In the genomic region with DNA sequence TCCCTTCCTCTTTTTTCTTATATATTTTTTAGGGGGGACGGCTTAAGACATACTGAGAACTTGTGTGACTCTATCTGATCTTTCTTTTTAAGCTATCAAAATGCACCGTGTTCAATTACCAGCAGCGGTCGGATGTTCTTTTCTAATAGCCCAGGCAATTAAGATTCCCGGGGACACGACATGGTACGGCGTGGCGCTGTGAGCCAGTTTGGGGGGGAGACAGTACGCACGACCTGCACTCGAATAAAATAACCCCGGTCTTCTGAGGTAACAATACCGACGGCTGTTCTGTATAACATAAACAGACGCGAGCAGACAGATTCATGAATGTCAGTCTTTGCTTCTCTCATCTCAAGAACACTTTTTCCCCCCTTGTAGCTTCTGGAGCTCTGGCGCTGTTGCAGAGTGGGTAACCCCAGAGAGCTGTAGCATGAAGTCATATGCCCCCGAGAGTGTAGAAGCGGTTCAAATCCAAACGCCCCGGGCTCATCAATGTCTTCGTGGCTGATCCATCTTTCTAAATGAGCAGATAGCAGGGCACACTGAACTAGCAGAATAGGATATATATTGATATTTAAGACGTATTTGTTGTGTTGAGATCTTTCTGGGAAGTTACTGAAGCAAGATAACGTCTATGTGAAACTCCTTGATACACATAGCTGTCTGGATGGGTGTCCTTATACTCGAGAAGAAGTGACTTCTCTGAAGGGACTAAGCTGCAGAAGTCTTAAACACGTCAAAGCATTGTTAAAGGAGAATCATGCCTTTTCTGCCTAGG, we compare ENCODE assay signal across 8 mouse cellular contexts. TPM values are rescaled to one million over a fixed set of nuclear protein-coding genes. Genes with fewer than 3 reads are reported as not detected.
A peak's percentile ranks its signal among the peaks of the same experiment; 100 is the strongest.
DNase-seq lines count a peak whose midpoint lies in the region; ATAC-seq and TF ChIP-seq lines count a peak whose summit lies in the region.

No protein-coding gene starts in this region.

- ATAC-seq in lung, embryonic 14.5 days (ENCODE audit: insufficient read depth) = no peak
- ATAC-seq in limb, embryonic 11.5 days (ENCODE audit: insufficient number of reproducible peaks, low FRiP score, low TSS enrichment, low read depth) = 0 out of 2 replicates have a peak, but pooled peaks have one; percentile 1
- ATAC-seq in erythroblast, adult 5-6 weeks (replicated peaks; ENCODE audit: low FRiP score, poor library complexity, severe bottlenecking) = no peak
- ATAC-seq in CD4-positive, CD25-positive, alpha-beta regulatory T cell, adult 4 months = no peak

- peak overlapping the region; percentile 51 for H3K4me3 ChIP-seq in lung, embryonic 14.5 days (ENCODE audit: low read depth, low read length)
- H3K4me3 ChIP-seq in forebrain, embryonic 10.5 days = peak overlapping the region; percentile 85
- peak overlapping the region; percentile 45 for H3K4me3 ChIP-seq in limb, embryonic 11.5 days (ENCODE audit: low read depth, low read length)

- H3K36me3 ChIP-seq in lung, embryonic 14.5 days (ENCODE audit: insufficient read depth) = no peaks in the 10 kb centered on the region
- H3K36me3 ChIP-seq in forebrain, embryonic 10.5 days (replicated peaks) = no peaks in the 10 kb centered on the region
- H3K36me3 ChIP-seq in limb, embryonic 11.5 days (ENCODE audit: control insufficient read depth, insufficient read depth, low read length) = no peaks in the 10 kb centered on the region

- TF ChIP-seq CTCF in lung, embryonic 14.5 days (IDR thresholded peaks at IDR 0.05; ENCODE audit: low read depth) = no peak

- DNase-seq in lung, embryonic 14.5 days = peak; percentile 21
- no peak for DNase-seq in lung, postnatal 10 days
- DNase-seq in forebrain, embryonic 10.5 days (ENCODE audit: extremely low spot score, low spot score) = no peak
- peak; percentile 34 for DNase-seq in limb, embryonic 11.5 days (ENCODE audit: low spot score)
- DNase-seq in right cerebral cortex, postnatal 25 days = peak; percentile 14
- no peak for DNase-seq in layer of hippocampus, adult 9-10 months (ENCODE audit: low spot score)

- H3K9me3 ChIP-seq in lung, embryonic 14.5 days (ENCODE audit: low read depth, low read length) = no peaks in the 10 kb centered on the region
- H3K9me3 ChIP-seq in forebrain, embryonic 10.5 days = no peaks in the 10 kb centered on the region
- H3K9me3 ChIP-seq in limb, embryonic 11.5 days (ENCODE audit: control insufficient read depth, low read length) = no peaks in the 10 kb centered on the region

- peaks cover 11% of the 10 kb centered on the region for H3K27me3 ChIP-seq in lung, embryonic 14.5 days (ENCODE audit: insufficient read depth, low read length)
- H3K27me3 ChIP-seq in forebrain, embryonic 10.5 days (ENCODE audit: poor library complexity, severe bottlenecking) = peaks cover 44% of the 10 kb centered on the region
- no peaks in the 10 kb centered on the region for H3K27me3 ChIP-seq in limb, embryonic 11.5 days (ENCODE audit: control insufficient read depth, insufficient read depth, low read length)

- H3K4me1 ChIP-seq in lung, embryonic 14.5 days (ENCODE audit: insufficient read depth) = no peaks in the 10 kb centered on the region
- peaks cover 41% of the 10 kb centered on the region for H3K4me1 ChIP-seq in forebrain, embryonic 10.5 days
- H3K4me1 ChIP-seq in limb, embryonic 11.5 days (ENCODE audit: control insufficient read depth, insufficient read depth, low read length) = no peaks in the 10 kb centered on the region; the same call in 1 of the 2 replicates

- H3K4me2 ChIP-seq in lung, embryonic 14.5 days = peak overlapping the region; percentile 95
- H3K4me2 ChIP-seq in limb, embryonic 11.5 days (ENCODE audit: low read depth, severe bottlenecking) = peak overlapping the region; percentile 77

- WGBS in lung, embryonic 14.5 days = 1% methylated on average over 27 of the region's 27 CpGs
- under 1% methylated on average over 27 of the region's 27 CpGs for WGBS in forebrain, embryonic 10.5 days
- under 1% methylated on average over 27 of the region's 27 CpGs for WGBS in limb, embryonic 11.5 days

- H3K9ac ChIP-seq in lung, embryonic 14.5 days = peak overlapping the region; percentile 57; the same call in 1 of the 2 replicates
- no peak overlapping the region for H3K9ac ChIP-seq in limb, embryonic 11.5 days (ENCODE audit: low read length)

- H3K27ac ChIP-seq in lung, embryonic 14.5 days (ENCODE audit: low read depth) = no peak overlapping the region
- peak overlapping the region; percentile 94 for H3K27ac ChIP-seq in forebrain, embryonic 10.5 days
- no peak overlapping the region; the same call in 1 of the 2 replicates for H3K27ac ChIP-seq in limb, embryonic 11.5 days (replicated peaks; ENCODE audit: low read depth, low read length)

RNA-seq across cellular contexts. Expression of gene Cdh6, which starts 0.6 kb away (rescaled TPM):
- 2.4 and 2.6 TPM in 2 replicates for polyA plus RNA-seq in lung, embryonic 14.5 days (2014; fragmentation: Nextera tagmentation; extraction: Ambion mirVana)
- polyA plus RNA-seq in forebrain, embryonic 10.5 days (2016; fragmentation: Nextera tagmentation; extraction: Ambion mirVana) = 13.6 and 16.8 TPM in 2 replicates
- 4.9 and 5.1 TPM in 2 replicates for polyA plus RNA-seq in limb, embryonic 11.5 days (2014; fragmentation: Nextera tagmentation; extraction: Ambion mirVana)
- not detected in 2 replicates for total RNA-seq in erythroblast, adult 5-6 weeks (2015; ENCODE audit: low replicate concordance)
- total RNA-seq in erythroblast, adult 5-6 weeks (2017; ENCODE audit: low replicate concordance) = not detected in 2 replicates
- under 1 TPM in 1 of 2 experiments, not detected in 1; 0.05 TPM for polyA plus RNA-seq in CD4-positive, CD25-positive, alpha-beta regulatory T cell, adult 4 months (2017; shearing (Covaris generic))

Comparison
In these comparisons a context has a peak if more than half of its experiments do, and no peak if none do; other contexts are left out.
1. DNase-seq: peak in lung, embryonic 14.5 days (single experiment), limb, embryonic 11.5 days (single experiment) and right cerebral cortex, postnatal 25 days (single experiment); none in lung, postnatal 10 days (single experiment), forebrain, embryonic 10.5 days (single experiment) and layer of hippocampus, adult 9-10 months (single experiment).
2. Peak in every context shown above with its lines, with median percentiles within 50 percentile points of each other: H3K4me3 ChIP-seq.